Mouse (Mus musculus): ENCODE measurements around the gene Ccdc65.

The Ccdc65 gene

GRCm38 (mm10) chr15:98707766-98708372 lies at the start of gene Ccdc65:
Gene Ccdc65 (plus strand): TSS chr15:98708207.
- peak; percentile 90 to 91 for DNase-seq

- no peak for DNase-seq
Observed at GRCm38 (mm10) chr15:98662198-98662566, 45.8 kb upstream of the Ccdc65 start.

- peak; percentile 94 to 96 for DNase-seq
Observed at GRCm38 (mm10) chr15:98662567-98663545, 45.2 kb upstream of the Ccdc65 start, which contains the start of gene Ddx23. Gene Ddx23 (minus strand): TSS chr15:98662894.

- DNase-seq = peak in 1 of 2 experiments; percentile 15
Observed at GRCm38 (mm10) chr15:98664042-98664907, 43.7 kb upstream of the Ccdc65 start.

GRCm38 (mm10) chr15:98672592-98672991 lies 35.4 kb upstream of the Ccdc65 start:
- no peak for DNase-seq

- DNase-seq = no peak
Observed at GRCm38 (mm10) chr15:98673732-98674131, 34.3 kb upstream of the Ccdc65 start.

GRCm38 (mm10) chr15:98674284-98674993 lies 33.6 kb upstream of the Ccdc65 start:
- no peak for DNase-seq

GRCm38 (mm10) chr15:98674994-98675545 lies 32.9 kb upstream of the Ccdc65 start:
- DNase-seq = no peak

- DNase-seq = no peak
Observed at GRCm38 (mm10) chr15:98675634-98676250, 32.3 kb upstream of the Ccdc65 start.

GRCm38 (mm10) chr15:98676471-98676870 lies 31.5 kb upstream of the Ccdc65 start:
- DNase-seq = peak in 1 of 2 experiments; percentile 27

GRCm38 (mm10) chr15:98676940-98677728 lies 30.9 kb upstream of the Ccdc65 start, which contains the start of gene Rnd1:
Gene Rnd1 (minus strand): TSS chr15:98677461.
- peak; percentile 51 to 54 for DNase-seq

GRCm38 (mm10) chr15:98677977-98678376 lies 30.0 kb upstream of the Ccdc65 start:
- DNase-seq = no peak

GRCm38 (mm10) chr15:98680660-98681059 lies 27.3 kb upstream of the Ccdc65 start:
- DNase-seq = no peak

- no peak for DNase-seq
Observed at GRCm38 (mm10) chr15:98681633-98682032, 26.4 kb upstream of the Ccdc65 start.

GRCm38 (mm10) chr15:98683177-98683576 lies 24.8 kb upstream of the Ccdc65 start:
- DNase-seq = no peak

- no peak for DNase-seq
Observed at GRCm38 (mm10) chr15:98683746-98684145, 24.3 kb upstream of the Ccdc65 start.

- DNase-seq = no peak
Observed at GRCm38 (mm10) chr15:98685926-98686325, 22.1 kb upstream of the Ccdc65 start.

- DNase-seq = no peak
Observed at GRCm38 (mm10) chr15:98689682-98690081, 18.3 kb upstream of the Ccdc65 start.

GRCm38 (mm10) chr15:98691486-98692147 lies 16.4 kb upstream of the Ccdc65 start:
- DNase-seq = no peak

GRCm38 (mm10) chr15:98692171-98692715 lies 15.8 kb upstream of the Ccdc65 start:
- DNase-seq = no peak
